Mouse (Mus musculus): ENCODE measurements around the gene Pyroxd2. TPM values are rescaled to one million over a fixed set of nuclear protein-coding genes. Genes with fewer than 3 reads are reported as not detected.

The Pyroxd2 gene
- total RNA-seq, 4 experiments from 2014 or later, result 0.53 to 1.2 (median 0.87) TPM

- no peak for DNase-seq (ENCODE audit: low spot score in 2 of 2)
Measured at GRCm38 (mm10) chr19:42745869-42746224, 6.7 kb downstream of the Pyroxd2 start.

- no peak for DNase-seq (ENCODE audit: low spot score in 2 of 2)
Measured at GRCm38 (mm10) chr19:42745084-42745868, 7.3 kb downstream of the Pyroxd2 start.

GRCm38 (mm10) chr19:42744162-42744586, 8.4 kb downstream of the Pyroxd2 start:
- peak; percentile 14 to 30 for DNase-seq (ENCODE audit: low spot score in 2 of 2)

GRCm38 (mm10) chr19:42743261-42743660, 9.3 kb downstream of the Pyroxd2 start:
- no peak for DNase-seq (ENCODE audit: low spot score in 2 of 2)

GRCm38 (mm10) chr19:42741884-42742283, 10.7 kb downstream of the Pyroxd2 start:
- DNase-seq (ENCODE audit: low spot score in 2 of 2), result no peak

GRCm38 (mm10) chr19:42740163-42740899, 12.2 kb downstream of the Pyroxd2 start:
- DNase-seq (ENCODE audit: low spot score in 2 of 2), result no peak

GRCm38 (mm10) chr19:42739734-42740133, 12.8 kb downstream of the Pyroxd2 start:
- no peak for DNase-seq (ENCODE audit: low spot score in 2 of 2)

- no peak for DNase-seq (ENCODE audit: low spot score in 2 of 2)
Measured at GRCm38 (mm10) chr19:42737753-42738152, 14.8 kb downstream of the Pyroxd2 start.

- no peak for DNase-seq (ENCODE audit: low spot score in 2 of 2)
Measured at GRCm38 (mm10) chr19:42734982-42735381, 17.6 kb downstream of the Pyroxd2 start.

- DNase-seq (ENCODE audit: low spot score in 2 of 2), result no peak
Measured at GRCm38 (mm10) chr19:42727424-42727823, 25.2 kb downstream of the Pyroxd2 start.

GRCm38 (mm10) chr19:42726766-42727165, 25.8 kb downstream of the Pyroxd2 start:
- no peak for DNase-seq (ENCODE audit: low spot score in 2 of 2)

GRCm38 (mm10) chr19:42725973-42726350, 26.6 kb downstream of the Pyroxd2 start:
- no peak for DNase-seq (ENCODE audit: low spot score in 2 of 2)

GRCm38 (mm10) chr19:42725056-42725972, 27.3 kb downstream of the Pyroxd2 start:
- no peak for DNase-seq (ENCODE audit: low spot score in 2 of 2)

GRCm38 (mm10) chr19:42723302-42723701, 29.3 kb downstream of the Pyroxd2 start:
- DNase-seq (ENCODE audit: low spot score in 2 of 2), result no peak

GRCm38 (mm10) chr19:42722500-42722899, 30.1 kb downstream of the Pyroxd2 start:
- DNase-seq (ENCODE audit: low spot score in 2 of 2), result no peak

- no peak for DNase-seq (ENCODE audit: low spot score in 2 of 2)
Measured at GRCm38 (mm10) chr19:42718101-42718500, 34.5 kb downstream of the Pyroxd2 start.

- no peak for DNase-seq (ENCODE audit: low spot score in 2 of 2)
Measured at GRCm38 (mm10) chr19:42717668-42718067, 34.9 kb downstream of the Pyroxd2 start.

- no peak for DNase-seq (ENCODE audit: low spot score in 2 of 2)
Measured at GRCm38 (mm10) chr19:42716507-42716906, 36.1 kb downstream of the Pyroxd2 start.

GRCm38 (mm10) chr19:42713770-42714169, 38.8 kb downstream of the Pyroxd2 start:
- DNase-seq (ENCODE audit: low spot score in 2 of 2), result no peak

- DNase-seq (ENCODE audit: low spot score in 2 of 2), result no peak
Measured at GRCm38 (mm10) chr19:42699426-42699825, 53.1 kb downstream of the Pyroxd2 start.

- no peak for DNase-seq (ENCODE audit: low spot score in 2 of 2)
Measured at GRCm38 (mm10) chr19:42698576-42698975, 54.0 kb downstream of the Pyroxd2 start.

- no peak for DNase-seq (ENCODE audit: low spot score in 2 of 2)
Measured at GRCm38 (mm10) chr19:42697336-42697735, 55.2 kb downstream of the Pyroxd2 start.
